Mouse (Mus musculus) fat pad, adult 2 months (tissue): ENCODE measurements around the gene 1700023F06Rik.

Source experiments
- DNase-seq: peaks from one replicate; pipeline ENCODE4 v3.0.0-alpha.2; 2011; ENCODE audit warnings: low read depth, low spot score; ENCODE audit errors: extremely low read depth

Gene 1700023F06Rik

GRCm38 (mm10) chr11:103208458-103208857 is at the start of gene 1700023F06Rik:
TSS of gene 1700023F06Rik (minus strand) at chr11:103208558.
- no peak for DNase-seq

- DNase-seq: peak; percentile 73
These were observed 49.7 kb upstream of the 1700023F06Rik start for GRCm38 (mm10) chr11:103257938-103258481.

DNA sequence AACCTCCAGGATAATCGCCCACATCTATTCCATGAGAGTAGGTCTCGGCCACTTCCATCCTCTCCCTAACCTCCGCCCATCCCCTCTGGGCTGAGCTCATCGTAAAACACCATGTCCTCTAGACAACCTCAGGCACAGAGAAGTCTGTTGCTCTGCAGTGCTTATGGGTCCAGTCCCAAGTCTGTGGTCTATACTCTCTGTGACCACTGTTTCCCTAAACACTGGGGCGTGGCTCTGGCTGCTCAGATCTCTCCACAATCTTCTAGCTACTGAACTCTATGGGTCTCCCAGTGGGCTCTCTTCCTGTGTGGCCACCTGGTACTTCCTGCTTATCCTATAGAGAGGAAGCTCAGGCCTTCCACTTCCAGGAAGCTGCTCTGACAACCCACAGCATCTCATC is 45.2 kb upstream of the 1700023F06Rik start:
- no peak for DNase-seq

DNA sequence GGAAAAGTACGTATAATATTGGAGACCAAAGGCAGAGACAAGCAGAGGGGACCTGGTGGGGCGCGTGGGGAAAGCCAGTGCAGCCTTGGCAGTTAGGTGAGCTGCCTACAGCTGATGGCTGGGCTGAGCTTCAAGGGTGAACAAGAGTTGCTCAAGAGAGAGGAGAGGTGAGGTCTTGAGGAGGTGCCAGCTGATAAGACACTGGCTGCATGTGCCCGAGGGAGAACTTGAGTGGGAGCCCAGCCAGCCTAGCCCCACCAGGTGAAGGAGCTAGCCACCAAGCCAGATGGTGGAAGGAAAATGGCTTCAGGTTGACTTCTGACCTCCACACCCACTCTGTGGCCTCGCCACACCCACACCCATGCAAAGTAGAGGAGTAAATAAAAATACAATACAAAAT is 44.0 kb upstream of the 1700023F06Rik start:
- DNase-seq: no peak

DNA sequence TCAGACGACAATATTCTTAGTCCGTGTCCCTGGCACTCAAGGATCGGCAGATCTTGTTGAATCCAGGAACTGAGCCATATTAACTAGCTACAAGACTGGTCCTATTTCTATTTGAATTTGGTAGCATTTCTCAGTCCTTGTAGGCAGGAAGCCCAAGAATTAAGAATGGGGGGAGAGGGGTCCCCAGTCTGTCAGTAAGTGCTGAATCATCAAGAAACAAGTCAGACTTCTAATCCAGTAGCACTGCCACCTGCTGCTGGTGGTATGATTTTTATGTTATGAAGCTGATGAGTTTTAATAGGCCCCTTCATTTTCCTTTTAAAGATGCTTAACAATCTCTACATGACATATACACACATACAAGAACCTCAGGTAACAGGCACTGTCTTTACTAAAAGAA is 42.0 kb upstream of the 1700023F06Rik start:
- no peak for DNase-seq

GRCm38 (mm10) chr11:103249509-103249908 is 41.2 kb upstream of the 1700023F06Rik start:
- DNase-seq: no peak

- no peak for DNase-seq
These were observed 40.5 kb upstream of the 1700023F06Rik start for GRCm38 (mm10) chr11:103248837-103249236.

- no peak for DNase-seq
These were observed 39.3 kb upstream of the 1700023F06Rik start for GRCm38 (mm10) chr11:103247504-103248177.

GRCm38 (mm10) chr11:103246731-103247290 is 38.5 kb upstream of the 1700023F06Rik start:
- no peak for DNase-seq

DNA sequence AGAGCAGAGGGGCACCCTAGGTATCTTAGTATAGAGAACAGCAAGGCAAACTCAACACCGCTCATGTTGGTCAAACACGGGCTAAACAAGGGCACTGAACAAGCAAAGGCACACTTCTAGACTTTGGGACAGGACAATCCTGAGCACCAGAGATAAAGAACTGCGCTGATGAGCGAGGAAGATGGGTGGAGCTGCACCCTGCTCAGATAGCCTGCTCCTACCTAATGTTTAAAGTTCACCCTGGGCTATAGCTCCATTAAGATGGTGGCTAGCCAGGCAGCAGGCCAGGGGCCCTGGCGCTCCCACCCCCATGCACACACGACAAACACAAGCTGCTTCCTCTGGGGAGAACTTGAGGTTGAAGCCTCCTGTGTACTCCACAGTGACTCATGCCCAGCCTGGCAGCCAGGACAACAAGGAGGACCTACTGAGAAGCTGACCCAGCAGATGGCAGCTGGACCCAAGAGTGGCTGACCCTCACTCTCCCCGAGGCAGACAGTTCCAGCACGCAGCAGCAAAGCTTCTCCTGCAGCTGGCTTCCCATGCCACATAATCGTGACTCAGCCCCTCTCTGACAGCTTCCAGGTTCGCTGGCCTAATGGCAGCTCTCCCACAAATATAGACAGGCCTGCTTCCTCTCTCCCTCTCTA is 37.8 kb upstream of the 1700023F06Rik start:
- no peak for DNase-seq

GRCm38 (mm10) chr11:103244856-103245255 is 36.5 kb upstream of the 1700023F06Rik start:
- DNase-seq: no peak

- no peak for DNase-seq
These were observed 32.4 kb upstream of the 1700023F06Rik start for GRCm38 (mm10) chr11:103240740-103241139.

GRCm38 (mm10) chr11:103237757-103238156 is 29.4 kb upstream of the 1700023F06Rik start:
- no peak for DNase-seq

GRCm38 (mm10) chr11:103236903-103237302 is 28.5 kb upstream of the 1700023F06Rik start:
- DNase-seq: no peak

DNA sequence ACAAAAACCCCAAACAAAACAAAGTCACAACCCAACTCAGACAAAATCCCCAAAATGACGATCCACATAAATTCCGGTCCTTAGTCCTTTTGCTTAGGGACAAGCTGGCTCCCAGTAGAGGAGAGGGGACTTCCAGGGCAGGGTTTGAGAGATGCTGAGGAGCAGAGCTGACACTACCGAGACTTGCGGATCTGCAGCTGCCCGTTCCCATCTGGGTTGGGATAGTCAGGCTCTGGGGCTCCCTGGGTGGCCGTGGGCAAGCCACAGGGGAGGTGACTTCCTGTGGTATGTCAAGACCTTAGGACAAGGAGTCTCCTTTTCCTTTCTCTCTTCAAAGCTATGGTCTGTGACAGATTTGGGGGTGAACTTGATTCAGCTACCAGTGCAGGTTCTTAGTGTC is 28.1 kb upstream of the 1700023F06Rik start:
- no peak for DNase-seq

DNA sequence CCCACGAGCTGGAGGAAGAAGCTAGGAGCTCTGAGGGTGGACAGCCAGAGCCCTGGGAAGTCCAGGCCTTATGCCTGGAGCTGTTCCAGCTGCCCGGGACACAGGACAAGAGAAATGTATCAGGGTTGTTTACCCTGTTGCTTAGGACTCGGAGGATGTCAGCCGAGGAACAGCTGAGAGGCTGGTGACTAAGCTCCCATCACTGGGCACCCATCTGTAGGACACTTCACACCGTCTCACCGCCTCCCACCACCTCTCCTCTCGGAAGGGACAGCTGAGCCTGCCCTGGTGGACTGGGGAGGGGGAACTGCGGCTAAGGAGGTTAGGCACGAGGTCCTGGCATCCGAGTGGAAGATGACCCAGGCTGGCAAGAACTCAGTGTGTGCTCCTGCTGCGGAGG is 27.3 kb upstream of the 1700023F06Rik start:
- DNase-seq: no peak

GRCm38 (mm10) chr11:103234447-103234846 is 26.1 kb upstream of the 1700023F06Rik start:
- DNase-seq: no peak

GRCm38 (mm10) chr11:103232966-103233365 is 24.6 kb upstream of the 1700023F06Rik start:
- DNase-seq: no peak

- no peak for DNase-seq
These were observed 23.0 kb upstream of the 1700023F06Rik start for GRCm38 (mm10) chr11:103231367-103231766.

- no peak for DNase-seq
These were observed 22.3 kb upstream of the 1700023F06Rik start for GRCm38 (mm10) chr11:103230626-103231025.

GRCm38 (mm10) chr11:103229608-103230007 is 21.2 kb upstream of the 1700023F06Rik start:
- no peak for DNase-seq

- no peak for DNase-seq
These were observed 15.6 kb upstream of the 1700023F06Rik start for GRCm38 (mm10) chr11:103223951-103224456.
